Mouse (Mus musculus) cerebellum, adult 2 months (tissue): ENCODE measurements around the gene Gm12166. TPM values are rescaled to one million over a fixed set of nuclear protein-coding genes. Genes with fewer than 3 reads are reported as not detected.
"Not testable (repeated sequence)": the region's sequence is repeated elsewhere in the genome, so short reads cannot be mapped to it uniquely, and the experiment has no call there.

Experiments
- DNase-seq, 2 experiments: peaks; one replicate each; pipeline ENCODE4 v3.0.0; 2021
- H3K27ac ChIP-seq: fragments of 200-500 bp; 2 replicates; pipeline ENCODE4 v1.5.1; 2012; ENCODE audit warnings: low read length, control low read depth, inconsistent platforms; ENCODE audit not compliant: insufficient read depth
- H3K27me3 ChIP-seq: fragments of 200-500 bp; 2 replicates; pipeline ENCODE4 v1.6.1; 2012; ENCODE audit warnings: inconsistent platforms, mild to moderate bottlenecking, low read length, moderate library complexity; ENCODE audit not compliant: control insufficient read depth, insufficient read depth
- H3K4me1 ChIP-seq: fragments of 200-500 bp; 2 replicates; pipeline ENCODE4 v1.6.1; 2011; ENCODE audit warnings: low read length; ENCODE audit not compliant: control insufficient read depth, insufficient read depth
- H3K4me3 ChIP-seq: fragments of 200-500 bp; replicated peaks from 2 replicates; pipeline ENCODE3; 2011; ENCODE audit warnings: mild to moderate bottlenecking, low read depth, low read length, control low read depth; ENCODE audit not compliant: insufficient read depth
- CTCF ChIP-seq: fragments of 200-500 bp; IDR thresholded peaks from 2 replicates; pipeline ENCODE4 v1.5.1; 2011; ENCODE audit warnings: low read depth, mild to moderate bottlenecking, control low read depth, low read length, moderate library complexity, borderline replicate concordance; ENCODE audit not compliant: insufficient read depth
- POLR2A ChIP-seq: fragments of 200-500 bp; IDR thresholded peaks from 2 replicates; pipeline ENCODE4 v1.6.1; 2011; ENCODE audit warnings: low read length, control low read depth, borderline replicate concordance; ENCODE audit not compliant: insufficient read depth
- WGBS: fragments of 180-500 bp; shearing (Covaris S2); methylation state at CpG from one replicate; pipeline ENCODE4 v1.1.7; 2018; 5-methylcytosine and 5-hydroxymethylcytosine counted together
- polyA plus RNA-seq: library from polyadenylated mRNA; depleted of rRNA; stranded (reverse); fragments of >200 nt; gene quantifications from 2 replicates; pipeline ENCODE4 v1.2.3, GENCODE M21; 2012

Gene Gm12166
- polyA plus RNA-seq, 1 experiment = 9.0 TPM

DNA sequence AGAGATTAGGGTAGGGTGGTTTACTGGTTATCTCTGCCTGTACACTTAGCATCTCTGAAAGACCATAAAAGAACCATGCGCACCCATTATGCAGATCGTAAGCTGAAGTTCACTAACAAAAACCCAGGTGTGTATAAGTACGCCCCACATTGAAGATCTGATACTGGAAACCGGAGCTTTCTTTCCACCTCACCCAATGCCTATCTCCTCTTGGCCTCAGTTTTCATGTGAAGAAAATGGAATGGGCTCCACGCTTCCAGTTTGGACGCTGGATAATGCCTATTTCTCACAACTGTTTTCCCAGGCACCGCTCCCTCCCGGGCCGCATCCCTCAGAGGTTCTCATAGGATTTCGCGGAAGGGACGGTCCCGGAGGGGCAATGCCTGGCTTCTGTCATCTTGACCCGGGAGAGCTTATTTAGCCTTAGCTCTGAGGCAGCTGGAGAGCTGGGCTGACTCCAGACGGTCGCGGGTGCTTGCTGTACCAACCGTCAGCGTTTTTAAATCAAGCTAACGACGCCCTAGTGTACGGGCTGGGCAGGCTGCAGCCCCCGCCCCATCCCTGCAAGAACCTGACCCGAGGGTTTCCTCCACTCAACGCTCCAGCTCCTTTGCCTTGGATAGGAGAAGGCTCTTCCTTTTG is 4.8 kb upstream of the Gm12166 start:
- H3K4me3 ChIP-seq = peak overlapping the region; percentile 66
- peak; percentile 35 to 57 for DNase-seq
- WGBS = 7% methylated on average over 25 of the region's 25 CpGs
- TF ChIP-seq CTCF (no peak), POLR2A (no peak)
- H3K27me3 ChIP-seq = no peaks in the 10 kb centered on the region
- H3K4me1 ChIP-seq = no peaks in the 10 kb centered on the region
- no peak overlapping the region for H3K27ac ChIP-seq

DNA sequence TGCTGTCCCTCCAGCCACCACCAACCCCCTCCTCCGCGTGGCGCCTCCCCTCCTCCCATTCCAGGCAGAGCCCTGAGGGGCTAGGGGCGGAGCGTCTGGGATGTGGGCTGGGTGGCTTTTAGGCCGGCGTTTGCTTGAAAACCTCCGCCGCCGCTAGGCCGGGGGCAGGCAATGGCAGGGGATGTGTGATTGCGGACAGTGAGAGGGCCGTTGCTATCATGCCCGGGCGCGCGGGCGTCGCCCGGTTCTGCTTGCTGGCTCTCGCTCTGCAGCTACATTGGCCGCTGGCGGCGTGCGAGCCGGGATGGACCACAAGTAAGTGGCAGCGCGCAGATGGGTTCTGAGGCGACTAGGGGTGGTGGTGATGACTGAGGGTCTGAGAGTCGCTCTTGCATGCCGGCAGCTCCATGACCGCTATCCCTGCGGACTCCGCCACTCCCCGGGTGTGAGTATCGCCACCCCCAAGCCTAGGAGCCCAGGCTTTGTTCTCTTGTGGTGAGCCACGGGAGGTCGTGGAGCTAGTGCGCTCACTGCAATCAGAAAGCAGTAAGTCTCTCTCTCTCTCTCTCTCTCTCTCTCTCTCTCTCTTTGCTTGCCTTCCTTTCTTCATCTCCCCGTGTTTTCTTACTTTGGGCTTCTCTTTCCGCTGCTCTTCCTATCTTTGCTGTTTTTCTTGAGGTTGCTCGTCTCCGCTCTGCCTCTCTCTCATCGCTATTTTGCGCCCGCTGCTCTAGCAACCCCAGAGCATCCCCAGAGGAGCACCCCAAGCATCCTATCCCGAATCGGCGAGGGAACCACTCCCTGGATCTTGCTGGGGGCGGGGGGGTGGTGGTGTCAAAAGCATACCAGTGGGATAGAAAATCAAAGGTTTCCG is 4.0 kb upstream of the Gm12166 start, which contains the start of gene Adam19:
TSS of gene Adam19 (plus strand) at position 97 of the 874 bp plus-strand sequence.
- under 1% methylated on average over 51 of the region's 51 CpGs for WGBS
- H3K27ac ChIP-seq = no peak within 1 kb of the TSS
- H3K4me1 ChIP-seq = no peaks in the 10 kb centered on the region
- DNase-seq = peak; percentile 71 to 81
- H3K4me3 ChIP-seq = peak within 1 kb of the TSS; percentile 66
- H3K27me3 ChIP-seq = no peaks in the 10 kb centered on the region
- no peak for TF ChIP-seq CTCF
- 0 out of 2 replicates have a peak, but pooled peaks have one; percentile 11 for TF ChIP-seq POLR2A

DNA sequence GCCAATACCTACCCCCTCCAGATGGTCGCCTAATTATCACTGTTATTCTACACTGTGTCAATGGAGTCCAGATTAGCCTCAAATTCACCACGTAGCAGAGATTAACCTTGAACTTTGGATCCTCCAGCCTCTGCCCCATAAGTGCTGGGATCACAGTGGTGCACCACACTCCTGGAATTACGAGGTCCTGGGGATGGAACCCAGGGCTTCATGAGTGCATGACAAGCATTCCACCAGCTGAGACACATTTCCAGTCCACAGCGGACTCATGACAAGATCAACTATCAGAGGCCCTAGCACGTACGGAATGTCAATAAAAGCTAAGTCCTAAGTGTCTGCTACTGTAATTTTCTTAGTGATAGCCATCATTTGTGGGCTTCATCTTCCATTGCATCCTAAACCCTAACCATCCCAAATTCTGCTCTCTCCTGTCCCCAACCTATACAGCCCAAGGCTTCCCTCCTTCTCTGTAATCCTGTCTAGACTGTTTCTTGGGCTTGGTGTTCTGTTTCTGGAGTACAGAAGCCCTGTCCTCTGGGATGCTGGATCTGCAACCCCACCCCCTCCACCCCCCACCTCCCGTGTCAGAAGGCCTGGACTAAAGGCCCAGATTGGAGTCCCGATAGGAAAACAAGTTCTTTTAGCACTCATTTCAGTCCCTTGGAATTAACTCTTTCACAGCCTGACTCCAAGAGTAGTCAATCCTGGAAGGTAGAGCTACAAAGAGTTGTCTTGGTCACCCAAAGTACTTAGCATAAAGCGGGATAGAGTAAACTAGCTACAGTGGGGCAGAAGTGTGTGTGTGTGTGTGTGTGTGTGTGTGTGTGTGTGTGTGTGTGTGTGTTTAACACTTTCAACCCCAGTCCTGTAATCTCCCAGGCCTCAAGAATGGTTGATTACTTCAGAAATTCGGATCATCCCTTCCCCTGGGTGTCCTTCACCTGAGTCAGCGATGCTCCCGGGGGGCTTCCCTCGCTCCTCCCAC is 3.1 kb upstream of the Gm12166 start:
- no peak for TF ChIP-seq CTCF
- no peak for TF ChIP-seq POLR2A
- no peaks in the 10 kb centered on the region for H3K4me1 ChIP-seq
- 50% methylated on average over 13 of the region's 13 CpGs for WGBS
- H3K27me3 ChIP-seq = no peaks in the 10 kb centered on the region
- no peak overlapping the region for H3K27ac ChIP-seq
- no peak for DNase-seq
- H3K4me3 ChIP-seq = peak overlapping the region; percentile 66

DNA sequence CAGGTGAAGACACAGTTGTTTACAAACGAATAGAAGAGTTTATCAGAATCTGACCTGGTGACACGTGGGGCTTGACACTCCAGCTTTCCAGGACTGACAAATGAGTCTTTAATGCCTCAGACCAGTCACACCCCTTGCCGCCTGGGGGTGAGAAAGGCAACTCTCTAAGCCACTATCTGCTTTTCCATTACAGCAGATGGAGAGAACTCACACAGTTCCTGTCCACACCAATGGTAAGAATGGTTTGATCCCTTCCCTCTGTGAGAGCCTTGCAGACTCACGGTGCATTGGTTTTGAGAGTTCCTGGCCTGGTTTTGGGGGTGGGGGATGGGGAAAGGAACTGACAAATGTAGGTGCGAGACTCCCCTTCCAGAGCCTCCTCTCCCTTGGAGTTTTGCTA is 2.2 kb upstream of the Gm12166 start:
- WGBS = 82% methylated on average over 5 of the region's 5 CpGs
- no peak for TF ChIP-seq CTCF
- no peak for TF ChIP-seq POLR2A
- no peaks in the 10 kb centered on the region for H3K27me3 ChIP-seq

DNA sequence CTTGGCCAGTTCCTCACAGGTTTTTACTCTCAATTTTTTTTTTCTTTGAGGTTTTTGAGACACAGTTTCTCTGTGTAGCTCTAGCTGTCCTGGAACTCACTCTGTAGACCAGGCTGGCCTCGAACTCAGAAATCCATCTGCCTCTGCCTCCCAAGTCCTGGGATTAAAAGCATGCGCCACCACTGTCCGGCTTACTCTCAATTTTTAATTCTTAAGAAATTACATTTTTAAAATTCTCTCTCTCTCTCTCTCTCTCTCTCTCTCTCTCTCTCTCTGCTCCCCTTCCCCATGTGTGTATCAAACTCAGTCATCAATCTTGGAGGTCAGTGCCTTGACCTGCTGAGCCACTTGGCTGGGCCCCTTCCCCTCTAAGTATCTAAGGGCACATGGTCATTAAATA is 1.3 kb upstream of the Gm12166 start:
- 97% methylated on average over 3 of the region's 3 CpGs for WGBS
- DNase-seq, H3K4me1 ChIP-seq, H3K27ac ChIP-seq, H3K4me3 ChIP-seq, H3K27me3 ChIP-seq: not testable (repeated sequence)

More for the DNA sequence above, 2.2 kb upstream of the Gm12166 start:
- no peak for DNase-seq
- H3K4me1 ChIP-seq = no peaks in the 10 kb centered on the region
- H3K27ac ChIP-seq = no peak overlapping the region
- H3K4me3 ChIP-seq = no peak overlapping the region

- H3K4me3 ChIP-seq = no peak overlapping the region
- no peaks in the 10 kb centered on the region for H3K27me3 ChIP-seq
- no peak for TF ChIP-seq CTCF
- no peak for TF ChIP-seq POLR2A
- 84% methylated on average over 3 of the region's 3 CpGs for WGBS
- DNase-seq = no peak
- H3K4me1 ChIP-seq = no peaks in the 10 kb centered on the region
- no peak overlapping the region for H3K27ac ChIP-seq
These were observed 4.9 kb downstream of the Gm12166 start for GRCm38 (mm10) chr11:46047264-46047663.

GRCm38 (mm10) chr11:46044781-46045180 is 7.3 kb downstream of the Gm12166 start:
- TF ChIP-seq POLR2A = no peak
- Histone ChIP-seq H3K27ac (no peak overlapping the region), H3K27me3 (no peaks in the 10 kb centered on the region), H3K4me3 (no peak overlapping the region), H3K4me1 (no peaks in the 10 kb centered on the region)
- DNase-seq = no peak
- 86% methylated on average over 5 of the region's 5 CpGs for WGBS
